9 mouse cellular contexts compared by ENCODE assay signal in genomic region chr6:91721215-91721701, GRCm38 (mm10). TPM values are rescaled to one million over a fixed set of nuclear protein-coding genes. Genes with fewer than 3 reads are reported as not detected.
DNase-seq lines count a peak whose midpoint lies in the region; ATAC-seq lines count a peak whose summit lies in the region.
"Had no signal": no experiment of that assay in that cellular context is flagged by ENCODE, and none has a peak within 500 bp of the region (broad histone marks: within the 10 kb centered on the region; RNA-seq: fewer than 3 reads in every experiment).

No protein-coding gene starts in this region.

- H3K4me2 ChIP-seq in forebrain, embryonic 12.5 days, result no peak overlapping the region; the same call in 1 of the 2 replicates
- no peak overlapping the region for H3K4me2 ChIP-seq in forebrain, embryonic 15.5 days (replicated peaks)
- no peak overlapping the region for H3K4me2 ChIP-seq in forebrain, embryonic 14.5 days (ENCODE audit: low read length)
- no peak overlapping the region for H3K4me2 ChIP-seq in hindbrain, embryonic 13.5 days
- H3K4me2 ChIP-seq: embryonic facial prominence, embryonic 13.5 days had no signal

- no peaks in the 10 kb centered on the region for H3K9me3 ChIP-seq in forebrain, embryonic 12.5 days
- no peaks in the 10 kb centered on the region for H3K9me3 ChIP-seq in forebrain, embryonic 15.5 days
- no peaks in the 10 kb centered on the region for H3K9me3 ChIP-seq in forebrain, embryonic 14.5 days (replicated peaks; ENCODE audit: control insufficient read depth, low read length)
- no peaks in the 10 kb centered on the region for H3K9me3 ChIP-seq in hindbrain, embryonic 13.5 days
- H3K9me3 ChIP-seq: embryonic facial prominence, embryonic 13.5 days had no signal

- H3K36me3 ChIP-seq in forebrain, embryonic 12.5 days (replicated peaks), result peaks cover 36% of the 10 kb centered on the region
- peaks cover 32% of the 10 kb centered on the region for H3K36me3 ChIP-seq in forebrain, embryonic 15.5 days
- H3K36me3 ChIP-seq in forebrain, embryonic 14.5 days (ENCODE audit: control insufficient read depth, insufficient read depth, low read length), result peaks cover 38% of the 10 kb centered on the region
- peaks cover 40% of the 10 kb centered on the region for H3K36me3 ChIP-seq in hindbrain, embryonic 13.5 days

- no peaks in the 10 kb centered on the region for H3K27me3 ChIP-seq in forebrain, embryonic 12.5 days
- H3K27me3 ChIP-seq in forebrain, embryonic 15.5 days, result no peaks in the 10 kb centered on the region
- H3K27me3 ChIP-seq in forebrain, embryonic 14.5 days (replicated peaks; ENCODE audit: control insufficient read depth, insufficient read depth, low read length), result no peaks in the 10 kb centered on the region
- H3K27me3 ChIP-seq in hindbrain, embryonic 13.5 days, result no peaks in the 10 kb centered on the region
- H3K27me3 ChIP-seq: embryonic facial prominence, embryonic 13.5 days had no signal

- H3K9ac ChIP-seq in forebrain, embryonic 12.5 days, result 0 out of 2 replicates have a peak overlapping the region, but pooled peaks have one; percentile 29
- no peak overlapping the region for H3K9ac ChIP-seq in forebrain, embryonic 15.5 days (replicated peaks)
- H3K9ac ChIP-seq in forebrain, embryonic 14.5 days (ENCODE audit: low read length), result no peak overlapping the region
- peak overlapping the region; percentile 51 for H3K9ac ChIP-seq in hindbrain, embryonic 13.5 days
- H3K9ac ChIP-seq: embryonic facial prominence, embryonic 13.5 days had no signal

- ATAC-seq in forebrain, embryonic 12.5 days (ENCODE audit: low FRiP score), result no peak
- no peak for ATAC-seq in forebrain, embryonic 15.5 days (replicated peaks)
- ATAC-seq in forebrain, embryonic 14.5 days, result no peak
- no peak for ATAC-seq in hindbrain, embryonic 13.5 days (ENCODE audit: low FRiP score)
- no peak for ATAC-seq in frontal cortex, adult (ENCODE audit: low TSS enrichment)

- H3K27ac ChIP-seq in forebrain, embryonic 12.5 days, result peak overlapping the region; percentile 94
- H3K27ac ChIP-seq in forebrain, embryonic 15.5 days (replicated peaks), result no peak overlapping the region
- peak overlapping the region; percentile 55; the same call in 1 of the 2 replicates for H3K27ac ChIP-seq in forebrain, embryonic 14.5 days (ENCODE audit: low read depth, low read length)
- H3K27ac ChIP-seq in hindbrain, embryonic 13.5 days, result peak overlapping the region; percentile 76
- H3K27ac ChIP-seq: embryonic facial prominence, embryonic 13.5 days had no signal

- H3K4me1 ChIP-seq in forebrain, embryonic 12.5 days, result peaks cover 39% of the 10 kb centered on the region
- H3K4me1 ChIP-seq in forebrain, embryonic 15.5 days, result peaks cover 37% of the 10 kb centered on the region
- H3K4me1 ChIP-seq in forebrain, embryonic 14.5 days (ENCODE audit: control insufficient read depth, insufficient read depth, low read length), result peaks cover 37% of the 10 kb centered on the region
- peaks cover 55% of the 10 kb centered on the region for H3K4me1 ChIP-seq in hindbrain, embryonic 13.5 days (replicated peaks)

- 30% methylated on average over 12 of the region's 12 CpGs for WGBS in forebrain, embryonic 12.5 days
- 37% methylated on average over 12 of the region's 12 CpGs for WGBS in forebrain, embryonic 15.5 days
- 43% methylated on average over 12 of the region's 12 CpGs for WGBS in forebrain, embryonic 14.5 days
- WGBS in hindbrain, embryonic 13.5 days, result 21% methylated on average over 12 of the region's 12 CpGs

- no peak overlapping the region for H3K4me3 ChIP-seq in forebrain, embryonic 12.5 days (replicated peaks)
- no peak overlapping the region for H3K4me3 ChIP-seq in forebrain, embryonic 15.5 days
- H3K4me3 ChIP-seq in forebrain, embryonic 14.5 days (ENCODE audit: low read depth, low read length), result no peak overlapping the region
- no peak overlapping the region for H3K4me3 ChIP-seq in hindbrain, embryonic 13.5 days
- H3K4me3 ChIP-seq: embryonic facial prominence, embryonic 13.5 days had no signal

- DNase-seq in forebrain, embryonic 14.5 days (ENCODE audit: low spot score), result no peak
- peak; percentile 46 for DNase-seq in mesoderm, embryonic 11.5 days (ENCODE audit: low read depth, low spot score)
- DNase-seq in frontal cortex, adult 2 months (ENCODE audit: extremely low spot score in 1 of 2, low spot score in 1 of 2), result no peak
- no peak for DNase-seq in left cerebral cortex, adult 8-10 months (ENCODE audit: low spot score in 2 of 2)

RNA-seq across cellular contexts. Expression of gene Slc6a6, which starts 37.4 kb away (rescaled TPM):
- 67.6 and 79.0 TPM in 2 replicates for polyA plus RNA-seq in forebrain, embryonic 12.5 days (2016; fragmentation: Nextera tagmentation; extraction: Ambion mirVana)
- 94.2 and 98.8 TPM in 2 replicates for polyA plus RNA-seq in forebrain, embryonic 15.5 days (2015; fragmentation: Nextera tagmentation; extraction: Ambion mirVana)
- 45.6 and 71.7 TPM in 2 replicates for polyA plus RNA-seq in forebrain, embryonic 14.5 days (2014; fragmentation: Nextera tagmentation; extraction: Ambion mirVana)
- 91.0 and 98.3 TPM in 2 replicates for polyA plus RNA-seq in hindbrain, embryonic 13.5 days (2015; fragmentation: Nextera tagmentation; extraction: Ambion mirVana)
- polyA plus RNA-seq in frontal cortex, adult 2 months (2012; rRNA removed), result 109 and 123 TPM in 2 replicates
- 100 to 1,000 TPM; 154 to 181 (median 168) TPM for total RNA-seq in left cerebral cortex, adult 8-10 months (2022)

Comparison
In these comparisons a context has a peak if more than half of its experiments do, and no peak if none do; other contexts are left out.
1. H3K9ac ChIP-seq: peak in forebrain, embryonic 12.5 days (single experiment) and hindbrain, embryonic 13.5 days (single experiment); none in forebrain, embryonic 15.5 days (single experiment) and forebrain, embryonic 14.5 days (single experiment).